Mouse (Mus musculus): ENCODE data around the gene Mdga1. TPM values are rescaled to one million over a fixed set of nuclear protein-coding genes. Genes with fewer than 3 reads are reported as not detected.

The Mdga1 gene
- total RNA-seq (2021), result 10 to 100 TPM; 45.0 to 47.1 TPM
- long read RNA-seq, experiment 1, full-length matches to known transcripts, result 5 of 14 reads
- long read RNA-seq, experiment 1, partial matches to known transcripts, result 1 of 14 reads
- long read RNA-seq, experiment 1, other reads (novel, unspliced or antisense), result 8 of 14 reads
- long read RNA-seq, experiment 2, full-length matches to known transcripts, result 9 of 27 reads
- long read RNA-seq, experiment 2, partial matches to known transcripts, result 5 of 27 reads
- long read RNA-seq, experiment 2, other reads (novel, unspliced or antisense), result 13 of 27 reads

DNA sequence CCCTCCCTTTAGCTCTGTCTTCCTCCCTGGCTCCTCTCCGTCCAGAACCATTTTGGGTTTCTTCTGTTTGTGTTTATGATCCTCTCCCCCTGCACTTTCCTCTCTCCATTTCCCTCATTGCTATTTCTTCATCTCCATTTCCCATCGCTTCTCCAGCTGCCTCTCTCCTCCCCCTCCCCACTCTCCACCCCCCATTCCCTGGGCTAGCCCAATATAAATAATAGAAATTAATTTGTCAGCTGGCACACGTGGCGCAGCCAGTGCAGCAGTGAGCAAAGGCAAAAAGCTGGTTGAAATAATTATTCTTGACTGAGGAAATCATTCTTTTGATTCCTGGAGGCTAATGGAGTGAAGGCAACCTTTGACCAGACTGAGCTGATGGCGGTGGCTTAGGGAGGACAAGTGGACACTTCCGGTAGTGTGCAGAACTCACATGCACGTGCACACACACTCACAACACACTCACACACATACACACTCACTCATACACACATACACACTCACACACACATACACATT lies at the start of gene Mdga1:
TSS of gene Mdga1 (minus strand) at position 51 of the 519 bp plus-strand sequence.
- DNase-seq, result no peak

DNA sequence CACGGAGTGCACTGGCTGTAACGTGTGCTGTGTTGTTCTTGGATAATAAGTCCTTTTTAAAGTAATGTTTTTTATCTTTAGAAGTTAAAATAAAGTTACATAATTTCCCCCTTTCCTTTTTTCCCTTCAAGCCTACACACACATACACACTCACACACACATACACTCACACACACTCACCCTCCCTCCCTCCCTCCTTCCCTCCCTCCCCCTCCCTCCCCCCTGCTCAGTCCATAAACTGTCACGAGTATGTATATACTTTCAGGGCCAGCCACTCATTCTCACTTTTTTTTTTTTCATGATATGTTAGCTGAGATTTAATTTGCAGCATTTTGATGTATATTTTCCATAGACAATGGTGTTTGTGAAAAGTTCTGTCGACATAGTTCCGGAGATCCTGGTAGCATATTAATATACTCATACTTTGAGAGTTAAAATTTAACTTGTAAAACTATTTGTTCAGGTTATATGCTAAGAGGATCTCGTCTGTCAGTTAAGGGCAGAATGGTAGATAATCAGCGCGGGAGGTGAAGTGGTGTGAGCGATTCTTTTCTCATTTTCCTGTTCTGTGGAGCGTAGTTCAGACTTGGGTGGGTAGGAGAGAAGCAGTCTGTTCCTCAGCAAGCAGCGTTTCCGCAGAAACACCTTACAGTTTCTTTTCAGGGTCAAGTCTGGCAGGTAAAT lies 49.2 kb upstream of the Mdga1 start:
- no peak for DNase-seq

- no peak for DNase-seq
These were observed 44.8 kb upstream of the Mdga1 start for GRCm38 (mm10) chr17:30014660-30015059.

GRCm38 (mm10) chr17:30008392-30008791 lies 38.5 kb upstream of the Mdga1 start:
- no peak for DNase-seq

GRCm38 (mm10) chr17:30007883-30008282 lies 38.0 kb upstream of the Mdga1 start:
- DNase-seq, result no peak

GRCm38 (mm10) chr17:30006877-30007276 lies 37.0 kb upstream of the Mdga1 start:
- DNase-seq, result no peak

DNA sequence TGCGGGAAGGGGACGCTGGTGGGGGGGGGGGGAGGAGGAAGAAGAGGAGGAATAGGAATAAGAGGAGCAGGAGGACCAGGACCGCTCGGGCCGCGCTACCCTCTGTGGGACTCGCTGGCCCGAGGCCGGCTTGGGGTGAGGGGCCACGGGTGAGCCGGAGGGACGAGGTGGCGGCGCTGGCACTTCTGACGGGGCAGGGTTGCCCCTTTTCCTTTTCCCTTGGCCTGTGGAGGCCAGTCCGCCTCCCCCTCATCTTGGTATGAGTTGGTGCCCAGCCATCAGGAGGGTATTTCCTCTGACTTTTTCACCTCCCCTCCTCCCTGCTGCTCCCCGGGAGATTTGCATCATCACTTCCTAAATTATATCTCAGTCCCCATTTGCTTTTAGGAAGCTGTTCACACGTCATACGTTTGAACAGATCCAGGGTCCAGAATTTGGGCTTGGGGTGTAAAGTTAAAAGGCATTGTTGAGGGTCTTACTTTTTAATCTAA lies 35.6 kb upstream of the Mdga1 start:
- no peak for DNase-seq

- no peak for DNase-seq
These were observed 35.2 kb upstream of the Mdga1 start for GRCm38 (mm10) chr17:30005103-30005443.

DNA sequence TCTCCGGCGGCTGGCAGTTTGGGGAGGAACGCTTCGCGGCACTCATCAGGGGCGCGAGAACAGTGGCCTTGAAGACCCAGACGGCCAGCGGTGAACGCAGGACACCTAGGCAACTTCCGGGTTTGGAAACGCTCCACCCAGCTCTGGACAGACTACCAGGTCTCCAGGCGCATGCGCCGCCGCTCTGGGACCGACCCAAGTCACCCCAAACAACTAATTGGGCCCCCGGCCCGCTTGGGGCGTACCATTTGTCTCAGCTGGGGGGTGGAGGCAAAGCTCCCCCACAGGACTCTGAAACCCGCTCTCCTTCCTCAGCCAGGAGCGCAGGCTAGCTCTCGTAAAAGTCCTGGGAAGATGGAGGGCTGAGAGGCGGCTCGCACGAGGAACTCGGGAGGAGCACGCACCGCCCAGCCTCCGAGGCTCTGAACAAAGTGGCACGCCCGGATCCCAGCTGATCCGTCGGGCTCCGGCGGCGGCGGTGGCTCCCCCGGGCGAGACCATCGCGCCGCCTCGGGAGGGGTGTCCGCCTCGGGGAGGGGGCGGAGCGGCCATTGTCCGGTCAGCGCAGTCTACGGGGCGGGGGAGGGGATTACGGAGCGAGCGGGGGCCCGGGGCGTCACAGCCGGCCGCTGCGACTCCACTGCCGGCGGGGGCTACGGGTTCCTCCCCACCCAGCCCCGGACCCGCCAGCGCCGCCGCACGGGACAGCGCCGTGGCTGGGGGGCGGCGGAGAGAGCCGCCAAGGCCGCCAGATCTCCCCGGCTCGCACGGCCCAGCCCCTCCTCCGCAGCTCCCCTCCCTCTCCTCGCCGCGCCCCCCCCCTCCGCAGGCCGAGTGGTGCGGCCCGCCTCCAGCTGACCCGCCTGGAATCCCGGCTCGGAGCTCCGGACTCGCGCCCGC lies 34.6 kb upstream of the Mdga1 start, which contains the start of gene Zfand3:
TSS of gene Zfand3 (plus strand) at position 531 of the 900 bp plus-strand sequence.
- peak; percentile 97 for DNase-seq

GRCm38 (mm10) chr17:29998566-29999295 lies 28.8 kb upstream of the Mdga1 start:
- no peak for DNase-seq

- peak; percentile 12 for DNase-seq
These were observed 27.8 kb upstream of the Mdga1 start for GRCm38 (mm10) chr17:29997726-29998125.

GRCm38 (mm10) chr17:29995986-29996385 lies 26.1 kb upstream of the Mdga1 start:
- no peak for DNase-seq

DNA sequence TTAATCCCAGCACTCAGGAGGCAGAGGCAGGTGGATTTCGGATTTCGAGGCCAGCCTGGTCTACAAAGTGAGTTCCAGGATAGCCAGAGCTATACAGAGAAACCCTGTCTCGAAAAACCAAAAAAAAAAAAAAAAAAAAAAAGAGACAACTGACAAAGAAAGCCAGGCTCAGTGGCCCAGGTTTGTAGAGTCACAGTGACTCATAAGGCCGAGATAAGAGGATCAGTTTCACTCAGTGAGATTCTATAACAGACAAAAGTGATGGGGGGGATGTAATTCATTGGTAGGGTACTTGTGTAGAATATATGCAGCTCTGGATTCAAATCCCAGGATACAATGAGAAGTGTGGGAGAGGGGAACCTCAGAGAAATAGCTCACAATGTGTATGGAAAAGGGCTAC lies 24.6 kb upstream of the Mdga1 start:
- no peak for DNase-seq

DNA sequence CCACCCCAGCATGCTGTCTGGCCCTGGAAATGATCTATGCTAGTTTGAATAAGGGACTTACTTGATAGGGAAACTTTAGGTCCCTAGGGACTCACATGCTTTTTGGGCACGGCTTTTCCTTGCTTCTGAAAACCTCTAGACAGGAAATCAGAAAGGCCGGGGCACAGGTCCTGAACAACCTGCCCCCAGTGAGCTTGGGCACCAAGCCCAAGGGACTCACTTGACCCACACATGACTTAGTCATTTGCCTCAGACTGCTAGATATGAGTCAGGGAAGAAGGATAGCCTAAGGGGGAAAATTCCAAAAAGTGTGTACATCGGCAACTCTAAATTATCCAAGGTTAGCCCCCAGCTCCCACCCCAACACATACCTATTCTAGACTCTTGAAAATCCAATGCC lies 24.1 kb upstream of the Mdga1 start:
- no peak for DNase-seq

- no peak for DNase-seq
These were observed 23.6 kb upstream of the Mdga1 start for GRCm38 (mm10) chr17:29993488-29993887.

- DNase-seq, result no peak
These were observed 21.0 kb upstream of the Mdga1 start for GRCm38 (mm10) chr17:29990845-29991244.

DNA sequence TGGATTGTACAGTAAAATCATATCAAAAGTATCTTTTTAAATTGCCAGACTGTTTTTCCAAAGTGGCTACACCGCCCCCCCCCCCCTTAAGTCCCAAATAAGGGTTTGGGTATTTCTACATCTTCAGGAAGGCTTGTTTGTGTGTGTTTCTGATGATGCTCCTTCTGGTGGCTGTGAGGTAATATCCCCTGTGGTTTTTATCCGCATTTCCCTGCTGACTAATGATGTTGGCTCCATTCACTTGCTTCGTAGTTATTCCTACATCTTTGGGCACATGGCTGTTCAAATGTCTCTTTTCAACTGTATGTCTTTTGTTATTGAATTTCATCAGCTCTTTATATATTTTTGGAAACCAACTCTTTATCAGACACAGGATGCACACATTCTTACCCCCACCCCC lies 20.2 kb upstream of the Mdga1 start:
- DNase-seq, result no peak

- no peak for DNase-seq
These were observed 19.8 kb upstream of the Mdga1 start for GRCm38 (mm10) chr17:29989653-29990052.

DNA sequence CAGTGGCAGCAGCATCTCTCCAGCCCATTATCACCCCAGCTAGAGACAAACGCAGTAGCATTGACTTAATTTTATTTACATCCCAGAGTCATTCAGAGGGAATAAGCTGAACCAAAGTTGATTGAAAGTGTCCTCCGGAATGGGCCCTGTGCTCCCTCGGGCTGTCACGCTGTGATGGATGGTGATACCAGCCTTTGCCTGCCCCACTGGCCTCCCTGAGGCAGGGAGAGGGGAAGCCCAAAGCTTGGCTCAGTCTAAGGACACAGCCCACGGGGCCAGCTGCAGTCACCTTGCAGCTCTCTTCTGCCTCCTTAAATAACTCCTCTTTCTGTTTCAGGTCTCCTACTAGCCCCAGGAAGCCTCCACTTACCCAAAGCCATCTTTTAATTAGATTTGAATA lies 18.3 kb upstream of the Mdga1 start:
- DNase-seq, result no peak

- peak; percentile 30 for DNase-seq
These were observed 15.6 kb upstream of the Mdga1 start for GRCm38 (mm10) chr17:29985534-29985933.

DNA sequence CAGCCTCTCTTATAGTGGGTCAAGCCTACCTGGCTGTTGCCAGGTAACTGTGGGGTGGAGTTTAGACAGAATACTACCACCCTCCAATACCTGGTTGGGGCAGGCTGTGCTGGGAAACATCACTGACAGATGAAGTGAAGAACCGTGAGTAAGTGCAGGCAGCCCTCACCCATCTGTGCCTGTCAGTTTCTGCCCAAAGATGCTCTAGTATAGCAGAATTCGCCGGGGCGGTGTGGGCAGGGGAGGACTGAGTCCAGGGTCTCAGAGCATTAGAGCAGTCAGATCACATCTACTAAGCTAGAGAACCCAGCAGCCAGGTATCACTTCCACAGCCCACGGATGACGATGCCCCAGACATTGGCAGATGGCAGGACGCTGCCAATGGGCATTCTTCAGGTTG lies 15.0 kb upstream of the Mdga1 start:
- DNase-seq, result no peak

DNA sequence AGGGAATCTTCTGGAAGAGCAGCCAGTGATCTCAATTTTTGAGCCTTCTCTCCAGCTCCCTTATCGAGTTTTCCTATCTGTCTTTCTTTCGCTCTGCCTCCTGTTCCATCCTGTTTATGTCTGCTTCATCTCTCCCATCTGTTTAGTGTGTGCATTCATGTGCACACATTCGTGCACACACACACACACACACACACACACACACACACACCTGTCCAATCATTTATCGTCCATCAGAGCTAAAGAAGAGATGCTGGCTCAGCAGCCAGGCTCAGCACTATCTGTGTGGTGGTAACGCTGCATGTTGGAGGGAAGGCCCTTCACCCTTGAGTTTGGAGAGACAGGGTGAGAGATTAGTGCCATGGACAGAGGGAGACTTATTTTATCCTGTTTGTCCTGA lies 13.3 kb upstream of the Mdga1 start:
- no peak for DNase-seq

All from gastrocnemius, postnatal 25 days (tissue).